Mouse (Mus musculus) kidney, embryonic 15.5 days (tissue): ENCODE results near the gene Gm17334. TPM values are rescaled to one million over a fixed set of nuclear protein-coding genes. Genes with fewer than 3 reads are reported as not detected.
A peak's percentile ranks its signal among the peaks of the same experiment; 100 is the strongest.

Experiments used
- ATAC-seq: fragments of 200-750 bp; cut with Nextera tagmentation; replicated peaks from 2 replicates; pipeline ENCODE4 v1.8.0; 2017; ENCODE audit warnings: moderate TSS enrichment; ENCODE audit not compliant: low FRiP score
- H3K27ac ChIP-seq: fragments of 300-500 bp; sonication (generic); 2 replicates; pipeline ENCODE4 v1.5.1; 2015; ENCODE audit warnings: mild to moderate bottlenecking, inconsistent platforms
- H3K27me3 ChIP-seq: fragments of 300-500 bp; sonication (generic); 2 replicates; pipeline ENCODE4 v1.6.1; 2015; ENCODE audit warnings: inconsistent platforms
- H3K36me3 ChIP-seq: fragments of 300-500 bp; sonication (generic); 2 replicates; pipeline ENCODE4 v1.6.1; 2015; ENCODE audit warnings: inconsistent platforms
- H3K4me1 ChIP-seq: fragments of 300-500 bp; sonication (generic); 2 replicates; pipeline ENCODE4 v1.6.1; 2015; ENCODE audit warnings: inconsistent platforms
- H3K4me2 ChIP-seq: fragments of 300-500 bp; sonication (generic); 2 replicates; pipeline ENCODE4 v1.6.1; 2015; ENCODE audit warnings: moderate library complexity, mild to moderate bottlenecking, inconsistent platforms
- H3K4me3 ChIP-seq: fragments of 300-500 bp; sonication (generic); replicated peaks from 2 replicates; pipeline ENCODE4 v1.5.1; 2015; ENCODE audit warnings: mild to moderate bottlenecking, inconsistent platforms
- H3K9ac ChIP-seq: fragments of 300-500 bp; sonication (generic); 2 replicates; pipeline ENCODE4 v1.6.1; 2015; ENCODE audit warnings: mild to moderate bottlenecking, inconsistent platforms
- H3K9me3 ChIP-seq: fragments of 300-500 bp; sonication (generic); replicated peaks from 2 replicates; pipeline ENCODE4 v1.6.1; 2016; ENCODE audit warnings: inconsistent platforms
- WGBS: fragments of 180-500 bp; shearing (Covaris S2); methylation state at CpG from one replicate; pipeline ENCODE4 v1.1.7; 2015; ENCODE audit warnings: mixed read lengths; 5-methylcytosine and 5-hydroxymethylcytosine counted together
- polyA plus RNA-seq: library from polyadenylated mRNA; unstranded; fragments of >200 nt; fragmentation: Nextera tagmentation; extraction: Ambion mirVana; gene quantifications from 2 replicates; pipeline ENCODE4 v1.2.1, GENCODE M21; 2015

Gm17334 gene
- polyA plus RNA-seq, 1 experiment from 2014 or later = 0.23 TPM

DNA sequence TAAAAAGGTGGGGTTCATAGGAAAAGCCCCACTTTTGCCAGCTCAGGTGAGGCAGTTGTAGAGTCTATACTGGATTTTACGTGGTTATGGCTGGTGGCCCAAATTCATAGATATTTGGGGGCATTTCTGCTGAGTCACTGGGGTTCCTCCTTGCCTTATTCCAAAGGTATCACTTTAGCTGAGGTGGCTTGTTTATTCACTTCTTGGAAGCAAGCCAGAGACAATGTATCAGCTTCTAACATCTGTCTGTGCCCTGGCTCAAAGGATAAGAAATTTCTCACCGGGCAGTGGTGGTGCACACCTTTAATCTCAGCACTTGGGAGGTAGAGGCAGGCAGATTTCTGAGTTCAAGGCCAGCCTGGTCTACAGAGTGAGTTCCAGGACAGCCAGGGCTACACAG, 6.8 kb upstream of the Gm17334 start:
- ATAC-seq = no peak
- H3K9ac ChIP-seq = no peak overlapping the region
- WGBS = 71% methylated on average over 2 of the region's 2 CpGs

DNA sequence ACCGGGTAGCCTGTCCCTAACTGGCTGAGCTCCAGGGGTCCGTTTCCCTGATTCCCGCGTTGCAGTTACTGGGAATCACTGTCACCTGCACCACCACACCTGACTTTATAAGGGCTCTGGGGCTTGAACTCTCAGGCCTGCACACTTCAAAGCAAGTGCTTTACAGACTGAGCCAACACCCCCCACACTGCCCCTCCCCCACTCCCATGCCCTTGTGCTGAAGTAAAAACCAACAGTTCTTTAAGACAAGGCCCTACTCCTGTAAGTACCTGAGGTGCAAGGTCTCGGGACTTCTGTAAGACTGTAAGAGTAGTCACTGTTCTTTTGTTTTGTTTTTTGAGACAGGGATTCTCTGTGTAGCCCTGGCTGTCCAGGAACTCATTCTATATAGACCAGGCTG, 5.5 kb upstream of the Gm17334 start:
- Histone ChIP-seq H3K27me3 (no peaks in the 10 kb centered on the region), H3K27ac (no peak overlapping the region), H3K9me3 (no peaks in the 10 kb centered on the region), H3K4me2 (no peak overlapping the region), H3K36me3 (peaks cover 39% of the 10 kb centered on the region), H3K4me3 (no peak overlapping the region), H3K9ac (no peak overlapping the region), H3K4me1 (no peaks in the 10 kb centered on the region)
- no peak for ATAC-seq
- 80% methylated on average over 5 of the region's 5 CpGs for WGBS

More for the DNA sequence above, 6.8 kb upstream of the Gm17334 start:
- H3K27me3 ChIP-seq = no peaks in the 10 kb centered on the region
- H3K9me3 ChIP-seq = no peaks in the 10 kb centered on the region
- no peaks in the 10 kb centered on the region for H3K4me1 ChIP-seq
- no peak overlapping the region for H3K27ac ChIP-seq
- H3K4me3 ChIP-seq = no peak overlapping the region
- no peak overlapping the region for H3K4me2 ChIP-seq
- peaks cover 32% of the 10 kb centered on the region for H3K36me3 ChIP-seq

DNA sequence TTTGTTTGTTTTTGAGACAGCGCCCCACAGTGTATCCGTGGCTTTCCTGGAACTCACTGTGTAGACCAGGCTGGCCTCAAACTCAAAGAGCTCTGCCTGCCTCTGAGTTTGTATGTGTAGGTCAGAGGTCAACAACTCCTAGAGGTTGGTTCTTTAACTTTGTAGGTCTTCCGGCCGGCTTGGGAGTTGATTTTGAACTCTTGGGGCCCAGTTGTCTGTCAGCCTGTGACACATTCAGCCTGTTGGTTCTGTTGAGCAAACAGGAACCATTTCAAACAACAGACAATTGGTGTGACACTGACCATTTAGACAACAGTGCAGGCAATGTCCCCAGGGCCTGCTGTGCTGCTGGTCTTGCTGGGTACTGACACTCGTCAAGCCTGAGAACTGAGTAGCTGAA, 4.7 kb upstream of the Gm17334 start:
- no peak for ATAC-seq
- no peaks in the 10 kb centered on the region for H3K4me1 ChIP-seq
- H3K36me3 ChIP-seq = peaks cover 41% of the 10 kb centered on the region
- no peaks in the 10 kb centered on the region for H3K27me3 ChIP-seq
- no peaks in the 10 kb centered on the region for H3K9me3 ChIP-seq
- WGBS = 68% methylated on average over 5 of the region's 5 CpGs
- H3K27ac ChIP-seq = no peak overlapping the region
- H3K9ac ChIP-seq = no peak overlapping the region
- no peak overlapping the region for H3K4me2 ChIP-seq
- H3K4me3 ChIP-seq = no peak overlapping the region

DNA sequence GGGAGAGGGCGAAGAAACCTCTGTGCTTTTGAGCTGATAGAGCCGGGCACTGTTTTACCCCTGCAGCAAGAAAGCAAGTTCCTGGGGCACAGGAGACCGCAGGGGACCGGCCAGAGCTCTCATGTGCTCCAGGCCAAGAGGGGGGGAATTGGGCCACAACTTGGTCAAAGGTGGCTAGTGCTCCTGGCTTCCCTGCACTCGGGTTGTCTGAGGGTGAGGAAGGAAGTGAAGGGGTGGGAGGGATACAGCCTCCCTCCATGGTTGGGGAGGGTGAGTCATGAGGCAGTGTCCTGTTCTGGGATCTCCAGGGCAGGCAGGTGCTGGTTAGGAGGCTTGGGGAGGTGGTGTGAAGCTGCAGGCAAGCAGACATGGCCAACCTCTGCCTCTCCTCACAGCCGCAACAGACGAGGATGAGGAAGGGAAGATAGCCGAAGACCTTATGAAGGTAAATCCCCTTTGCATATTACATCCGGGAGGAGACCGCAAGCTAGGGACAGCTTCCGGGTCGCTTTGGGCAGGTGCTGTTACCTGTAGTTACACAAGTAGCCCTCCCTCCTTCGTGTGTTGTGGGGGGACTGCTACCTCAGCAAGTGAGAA, 1.8 kb upstream of the Gm17334 start:
- ATAC-seq = no peak
- peaks cover 41% of the 10 kb centered on the region for H3K36me3 ChIP-seq

DNA sequence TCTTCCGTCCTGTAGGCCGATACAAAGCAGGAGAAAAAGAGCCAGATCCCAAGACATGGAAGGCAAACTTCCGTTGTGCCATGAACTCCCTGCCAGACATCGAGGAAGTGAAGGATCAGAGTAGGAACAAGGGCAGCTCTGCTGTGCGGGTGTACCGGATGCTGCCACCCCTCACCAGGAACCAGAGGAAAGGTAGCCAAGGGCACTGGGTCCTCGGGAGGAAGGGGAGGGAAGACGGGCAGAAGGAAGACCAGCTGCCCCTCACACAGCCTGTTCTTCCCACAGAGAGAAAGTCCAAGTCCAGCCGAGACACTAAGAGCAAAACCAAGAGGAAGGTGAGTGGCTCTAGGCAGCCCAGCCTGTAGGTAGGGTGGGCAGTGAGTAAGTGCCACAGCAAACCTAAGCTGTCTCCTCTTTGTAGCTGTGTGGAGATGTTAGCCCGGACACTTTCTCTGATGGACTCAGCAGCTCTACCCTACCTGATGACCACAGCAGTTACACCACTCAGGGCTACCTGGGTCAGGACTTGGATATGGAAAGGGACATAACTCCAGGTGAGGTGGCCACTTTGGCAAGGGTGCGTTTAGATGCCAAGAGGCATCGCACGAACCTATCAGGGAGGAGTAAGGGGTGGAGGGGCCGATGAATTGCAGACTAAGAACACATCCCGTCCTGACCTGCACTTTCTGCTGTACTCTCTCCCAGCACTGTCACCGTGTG, 814 bp upstream of the Gm17334 start:
- no peak for ATAC-seq
- Histone ChIP-seq H3K4me2 (no peak overlapping the region), H3K27me3 (peaks cover 5% of the 10 kb centered on the region; the same call in 1 of the 2 replicates), H3K9me3 (no peaks in the 10 kb centered on the region), H3K36me3 (peaks cover 41% of the 10 kb centered on the region), H3K9ac (no peak overlapping the region), H3K27ac (no peak overlapping the region), H3K4me3 (no peak overlapping the region), H3K4me1 (peaks cover 19% of the 10 kb centered on the region)
- 90% methylated on average over 16 of the region's 16 CpGs for WGBS

More for the DNA sequence above, 1.8 kb upstream of the Gm17334 start:
- Histone ChIP-seq H3K27ac (no peak overlapping the region), H3K9ac (no peak overlapping the region), H3K4me3 (no peak overlapping the region), H3K9me3 (no peaks in the 10 kb centered on the region), H3K27me3 (no peaks in the 10 kb centered on the region), H3K4me2 (no peak overlapping the region), H3K4me1 (peaks cover 13% of the 10 kb centered on the region; the same call in 1 of the 2 replicates)
- 88% methylated on average over 13 of the region's 13 CpGs for WGBS

DNA sequence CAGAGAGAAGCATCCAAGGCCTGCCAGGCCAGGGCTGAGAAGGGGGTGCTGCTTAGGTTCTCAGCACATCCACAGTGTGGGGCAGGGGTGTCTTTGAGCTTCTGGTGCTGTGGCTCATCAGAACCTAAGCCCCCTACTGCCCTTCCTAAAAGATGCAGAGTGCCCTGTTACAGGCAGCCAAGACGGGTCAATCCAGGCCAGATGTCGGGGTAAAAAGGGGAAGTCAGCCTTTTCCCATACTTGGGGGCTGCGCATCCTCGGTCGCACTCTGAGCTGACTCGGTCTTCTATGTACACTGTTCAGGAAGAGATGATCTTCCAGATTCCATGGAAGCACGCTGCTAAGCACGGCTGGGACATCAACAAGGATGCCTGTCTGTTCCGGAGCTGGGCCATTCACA, 451 bp downstream of the Gm17334 start:
- Histone ChIP-seq H3K27ac (no peak overlapping the region), H3K4me2 (no peak overlapping the region), H3K9ac (no peak overlapping the region), H3K36me3 (peaks cover 31% of the 10 kb centered on the region), H3K9me3 (no peaks in the 10 kb centered on the region), H3K27me3 (peaks cover 12% of the 10 kb centered on the region; the same call in 1 of the 2 replicates), H3K4me1 (peaks cover 19% of the 10 kb centered on the region), H3K4me3 (no peak overlapping the region)
- WGBS = 81% methylated on average over 9 of the region's 9 CpGs
- ATAC-seq = no peak

DNA sequence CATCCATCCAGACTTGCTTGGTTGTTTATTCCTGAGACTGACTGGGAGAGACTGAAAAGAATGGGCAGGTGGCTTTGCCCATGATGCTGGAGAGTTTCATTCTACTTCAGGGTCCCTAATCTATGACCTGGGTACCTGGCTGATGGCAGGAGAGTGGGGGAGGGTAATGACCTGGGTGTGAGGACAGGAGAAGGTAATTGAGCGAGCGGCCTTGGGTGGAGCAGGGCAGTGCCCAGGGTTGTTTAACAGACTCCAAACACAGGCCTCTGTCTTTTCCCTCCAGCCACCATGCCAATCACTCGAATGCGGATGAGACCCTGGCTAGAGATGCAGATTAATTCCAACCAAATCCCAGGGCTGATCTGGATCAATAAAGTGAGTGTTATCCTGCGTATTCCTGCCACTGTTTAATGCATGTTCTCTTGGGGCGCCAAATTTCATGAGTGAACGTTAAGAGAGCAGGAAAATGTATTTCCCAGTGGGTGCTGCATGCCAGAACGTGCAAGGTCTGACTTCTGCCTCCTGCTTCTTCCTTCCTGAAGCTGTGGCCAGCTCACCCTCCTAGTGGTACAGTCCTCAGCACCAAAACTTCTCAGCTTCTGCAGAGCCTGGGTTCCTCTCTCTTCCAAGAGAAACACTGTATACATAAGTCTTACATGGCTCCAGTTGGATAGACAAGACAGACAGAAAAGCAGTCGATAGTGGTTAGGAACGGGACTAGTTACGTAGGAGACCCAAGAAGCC, 1.8 kb downstream of the Gm17334 start:
- peak overlapping the region; percentile 96 for H3K4me2 ChIP-seq
- 80% methylated on average over 11 of the region's 11 CpGs for WGBS
- no peaks in the 10 kb centered on the region for H3K9me3 ChIP-seq
- H3K36me3 ChIP-seq = peaks cover 21% of the 10 kb centered on the region
- no peak overlapping the region for H3K27ac ChIP-seq
- no peak overlapping the region for H3K9ac ChIP-seq
- peaks cover 19% of the 10 kb centered on the region for H3K4me1 ChIP-seq
- peaks cover 12% of the 10 kb centered on the region; the same call in 1 of the 2 replicates for H3K27me3 ChIP-seq
- ATAC-seq = no peak
- peak overlapping the region; percentile 82 for H3K4me3 ChIP-seq

DNA sequence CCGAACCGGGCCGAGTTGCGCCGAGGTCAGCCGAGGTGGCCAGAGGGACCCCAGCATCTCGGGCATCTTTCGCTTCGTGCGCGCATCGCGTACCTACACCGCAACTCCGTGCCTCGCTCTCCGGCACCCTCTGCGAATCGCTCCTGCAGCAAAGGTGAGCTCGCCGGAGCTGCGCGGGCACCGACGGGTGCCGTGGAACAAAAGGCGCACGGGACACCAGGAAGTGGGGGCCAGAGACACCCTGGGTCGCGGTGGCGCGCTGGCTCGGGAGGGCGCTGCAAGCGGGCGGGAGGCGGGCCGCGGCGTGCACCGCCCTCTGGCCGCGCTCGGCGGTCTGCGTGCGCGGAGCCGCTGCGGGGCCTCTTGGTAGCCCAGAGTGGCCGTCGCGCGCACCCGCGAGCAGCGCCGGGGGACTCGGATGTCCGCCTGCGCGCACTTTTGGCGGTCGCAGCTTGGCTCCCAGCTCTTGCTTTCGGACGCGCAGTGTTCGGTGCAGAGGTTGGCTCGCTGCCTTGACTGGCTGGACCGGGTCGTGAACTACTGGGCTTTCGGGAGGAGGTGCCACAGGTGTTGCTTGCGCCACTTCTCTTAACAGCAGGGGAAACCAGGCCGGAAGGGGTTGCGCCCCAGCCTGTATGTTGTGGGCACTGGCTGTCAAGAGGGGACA, 2.7 kb downstream of the Gm17334 start:
- peak overlapping the region; percentile 82 for H3K4me3 ChIP-seq
- H3K4me1 ChIP-seq = peaks cover 19% of the 10 kb centered on the region
- H3K36me3 ChIP-seq = peaks cover 13% of the 10 kb centered on the region
- ATAC-seq = peak; percentile 83
- peak overlapping the region; percentile 68 for H3K9ac ChIP-seq
- H3K27me3 ChIP-seq = peaks cover 12% of the 10 kb centered on the region; the same call in 1 of the 2 replicates
- no peaks in the 10 kb centered on the region for H3K9me3 ChIP-seq
- H3K4me2 ChIP-seq = peak overlapping the region; percentile 96
- H3K27ac ChIP-seq = peak overlapping the region; percentile 86
- under 1% methylated on average over 75 of the region's 75 CpGs for WGBS

DNA sequence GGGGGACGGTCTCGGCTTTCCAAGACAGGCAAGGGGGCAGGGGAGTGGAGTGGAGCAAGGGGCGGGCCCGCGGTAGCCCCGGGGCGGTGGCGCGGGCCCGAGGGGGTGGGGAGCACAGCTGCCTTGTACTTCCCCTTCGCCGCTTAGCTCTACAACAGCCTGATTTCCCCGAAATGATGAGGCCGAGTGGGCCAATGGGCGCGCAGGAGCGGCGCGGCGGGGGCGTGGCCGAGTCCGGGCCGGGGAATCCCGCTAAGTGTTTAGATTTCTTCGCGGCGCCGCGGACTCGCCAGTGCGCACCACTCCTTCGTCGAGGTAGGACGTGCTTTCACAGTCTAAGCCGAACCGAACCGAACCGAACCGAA, 3.2 kb downstream of the Gm17334 start, which contains the start of gene Irf1:
Gene Irf1 (plus strand): TSS at position 255 of the 365 bp plus-strand sequence.
- H3K9ac ChIP-seq = peak within 1 kb of the TSS; percentile 68
- peaks cover 9% of the 10 kb centered on the region for H3K36me3 ChIP-seq
- peak within 1 kb of the TSS; percentile 96 for H3K4me2 ChIP-seq
- peaks cover 12% of the 10 kb centered on the region; the same call in 1 of the 2 replicates for H3K27me3 ChIP-seq
- H3K9me3 ChIP-seq = no peaks in the 10 kb centered on the region
- ATAC-seq = peak; percentile 94
- H3K4me1 ChIP-seq = peaks cover 20% of the 10 kb centered on the region
- H3K27ac ChIP-seq = peak within 1 kb of the TSS; percentile 86
- peak within 1 kb of the TSS; percentile 82 for H3K4me3 ChIP-seq
- under 1% methylated on average over 40 of the region's 40 CpGs for WGBS

DNA sequence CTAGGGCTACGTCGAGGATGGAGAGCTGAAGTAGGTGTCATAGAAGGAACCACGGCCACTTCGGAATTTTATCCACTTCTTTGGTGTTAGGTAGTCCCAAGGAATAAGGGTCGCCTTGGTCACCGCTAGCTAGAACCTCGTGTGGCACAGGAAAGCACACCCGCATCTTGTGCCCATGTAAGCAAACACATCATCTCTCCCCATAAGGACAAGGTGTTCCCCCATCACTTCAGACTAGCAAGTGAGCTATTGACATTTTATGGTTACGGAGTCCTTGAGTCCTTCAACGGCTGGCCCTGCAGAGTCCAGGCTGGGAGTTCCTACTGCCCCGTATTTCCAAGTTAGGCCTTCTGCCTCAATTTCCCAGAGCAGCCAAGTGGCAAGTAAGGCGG, 3.8 kb downstream of the Gm17334 start:
- no peak for ATAC-seq
- H3K27ac ChIP-seq = no peak overlapping the region
- H3K27me3 ChIP-seq = peaks cover 12% of the 10 kb centered on the region; the same call in 1 of the 2 replicates
- H3K4me1 ChIP-seq = peaks cover 25% of the 10 kb centered on the region
- no peaks in the 10 kb centered on the region for H3K9me3 ChIP-seq
- WGBS = 51% methylated on average over 12 of the region's 12 CpGs
- peaks cover 9% of the 10 kb centered on the region for H3K36me3 ChIP-seq
- 0 out of 2 replicates have a peak overlapping the region, but pooled peaks have one; percentile 5 for H3K9ac ChIP-seq
- peak overlapping the region; percentile 82 for H3K4me3 ChIP-seq
- H3K4me2 ChIP-seq = peak overlapping the region; percentile 96

DNA sequence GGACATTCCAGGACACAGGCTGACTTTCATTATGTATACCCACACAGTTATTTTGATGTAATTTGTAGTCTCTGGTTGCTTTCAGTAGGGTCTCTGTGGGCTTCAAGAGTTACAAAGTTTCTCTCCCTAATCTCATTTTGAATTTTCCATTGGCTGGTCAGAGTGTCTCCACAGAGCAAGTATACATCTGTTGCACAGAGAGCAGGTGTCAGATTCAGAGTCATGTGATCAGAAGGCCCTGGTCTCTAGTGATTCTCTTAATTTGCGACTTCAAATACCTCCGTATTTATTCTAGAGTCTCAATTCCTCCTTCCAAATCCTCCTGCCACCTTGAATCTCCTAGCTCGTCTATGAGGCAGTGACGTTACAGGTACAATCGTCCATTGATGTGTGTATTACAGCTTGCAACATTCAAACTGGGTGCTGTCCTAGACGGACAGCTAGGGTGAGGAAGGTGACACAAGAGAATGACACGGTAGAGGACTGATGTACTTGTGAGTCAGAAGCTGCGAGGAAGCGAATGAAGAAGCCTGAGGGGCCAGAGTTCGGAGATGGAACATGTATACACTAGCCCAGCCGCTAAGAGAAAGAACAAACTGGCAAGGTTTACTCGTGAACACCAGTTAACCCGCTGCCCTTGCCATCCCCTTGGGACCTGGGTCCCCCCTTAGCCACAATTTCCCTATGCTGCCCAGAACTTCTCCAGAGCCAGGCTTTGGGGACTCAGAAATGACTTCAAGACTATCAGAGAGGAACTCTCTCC, 4.4 kb downstream of the Gm17334 start:
- 75% methylated on average over 13 of the region's 13 CpGs for WGBS
- ATAC-seq = no peak
- no peak overlapping the region for H3K9ac ChIP-seq

More for the DNA sequence above, 4.4 kb downstream of the Gm17334 start:
- Histone ChIP-seq H3K27ac (no peak overlapping the region), H3K4me3 (no peak overlapping the region), H3K9me3 (no peaks in the 10 kb centered on the region), H3K36me3 (peaks cover 4% of the 10 kb centered on the region), H3K4me2 (no peak overlapping the region), H3K4me1 (peaks cover 31% of the 10 kb centered on the region), H3K27me3 (peaks cover 12% of the 10 kb centered on the region; the same call in 1 of the 2 replicates)
